Mouse (Mus musculus) neural tube, embryonic 13.5 days (tissue): Measurements from ENCODE around the gene Fam227a. TPM values are rescaled to one million over a fixed set of nuclear protein-coding genes. Genes with fewer than 3 reads are reported as not detected.

Experiments used
- ATAC-seq: fragments of 200-750 bp; cut with Nextera tagmentation; 2 replicates; pipeline ENCODE4 v1.8.0; 2017; ENCODE audit warnings: low read depth, mild to moderate bottlenecking, moderate TSS enrichment, moderate library complexity
- H3K27ac ChIP-seq: fragments of 300-500 bp; sonication (generic); replicated peaks from 2 replicates; pipeline ENCODE4 v1.5.1; 2015; ENCODE audit warnings: moderate library complexity, mild to moderate bottlenecking, inconsistent platforms
- H3K27me3 ChIP-seq: fragments of 300-500 bp; sonication (generic); 2 replicates; pipeline ENCODE4 v1.6.1; 2015; ENCODE audit warnings: mild to moderate bottlenecking, inconsistent platforms
- H3K36me3 ChIP-seq: fragments of 300-500 bp; sonication (generic); 2 replicates; pipeline ENCODE4 v1.6.1; 2015; ENCODE audit warnings: mild to moderate bottlenecking, inconsistent platforms
- H3K4me1 ChIP-seq: fragments of 300-500 bp; sonication (generic); replicated peaks from 2 replicates; pipeline ENCODE4 v1.6.1; 2015; ENCODE audit warnings: inconsistent platforms
- H3K4me2 ChIP-seq: fragments of 300-500 bp; sonication (generic); 2 replicates; pipeline ENCODE4 v1.6.1; 2015; ENCODE audit warnings: inconsistent platforms, mild to moderate bottlenecking, moderate library complexity
- H3K4me3 ChIP-seq: fragments of 300-500 bp; sonication (generic); 2 replicates; pipeline ENCODE4 v1.5.1; 2015; ENCODE audit warnings: mild to moderate bottlenecking, inconsistent platforms
- H3K9ac ChIP-seq: fragments of 300-500 bp; sonication (generic); 2 replicates; pipeline ENCODE4 v1.6.1; 2015; ENCODE audit warnings: moderate library complexity, mild to moderate bottlenecking, inconsistent platforms
- H3K9me3 ChIP-seq: fragments of 300-500 bp; sonication (generic); 2 replicates; pipeline ENCODE4 v1.6.1; 2016; ENCODE audit warnings: inconsistent platforms
- WGBS: fragments of 180-500 bp; shearing (Covaris S2); methylation state at CpG from one replicate; pipeline ENCODE4 v1.1.7; 2015; 5-methylcytosine and 5-hydroxymethylcytosine counted together
- polyA plus RNA-seq: library from polyadenylated mRNA; unstranded; fragments of >200 nt; fragmentation: Nextera tagmentation; extraction: Ambion mirVana; gene quantifications from 2 replicates; pipeline ENCODE4 v1.2.1, GENCODE M21; 2015

The Fam227a gene
- polyA plus RNA-seq, 1 experiment from 2014 or later = 6.2 TPM

DNA sequence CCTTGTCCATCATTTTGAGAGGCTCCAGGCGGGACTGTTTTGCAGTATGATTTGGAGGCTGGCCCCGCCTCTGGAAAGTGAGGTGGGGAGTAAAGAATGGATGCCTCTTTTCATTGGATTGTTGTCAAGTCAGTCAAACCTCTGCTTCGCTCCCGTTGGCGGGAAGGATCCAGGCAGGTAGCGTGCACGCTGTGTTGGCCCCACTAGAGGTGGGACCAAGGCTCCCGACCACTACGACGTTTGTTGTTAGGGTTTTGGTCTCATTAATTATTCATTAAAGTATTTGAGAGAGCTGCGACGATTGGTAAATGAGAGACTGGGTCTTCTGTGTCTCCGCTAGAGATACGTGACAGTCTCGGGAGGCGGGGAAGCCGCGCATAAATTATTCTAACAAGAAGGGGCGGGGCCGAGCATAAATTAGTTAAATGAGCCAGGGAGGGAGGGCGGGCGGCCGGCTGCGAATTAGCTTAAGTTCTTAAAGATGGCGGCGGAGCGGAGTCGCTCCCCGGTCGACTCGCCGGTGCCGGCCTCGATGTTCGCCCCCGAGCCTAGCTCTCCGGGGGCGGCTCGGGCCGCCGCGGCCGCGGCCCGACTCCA lies 31.8 kb upstream of the Fam227a start, which contains the start of gene Gtpbp1:
Gene Gtpbp1, plus strand, starts transcription at position 420 of the 597 bp plus-strand sequence.
- Histone ChIP-seq H3K27ac (peak within 1 kb of the TSS; percentile 94), H3K9me3 (no peaks in the 10 kb centered on the region), H3K4me2 (peak within 1 kb of the TSS; percentile 98), H3K27me3 (no peaks in the 10 kb centered on the region), H3K36me3 (no peaks in the 10 kb centered on the region), H3K4me3 (peak within 1 kb of the TSS; percentile 88), H3K9ac (peak within 1 kb of the TSS; percentile 89), H3K4me1 (peaks cover 55% of the 10 kb centered on the region)
- under 1% methylated on average over 45 of the region's 45 CpGs for WGBS
- ATAC-seq = peak; percentile 97

DNA sequence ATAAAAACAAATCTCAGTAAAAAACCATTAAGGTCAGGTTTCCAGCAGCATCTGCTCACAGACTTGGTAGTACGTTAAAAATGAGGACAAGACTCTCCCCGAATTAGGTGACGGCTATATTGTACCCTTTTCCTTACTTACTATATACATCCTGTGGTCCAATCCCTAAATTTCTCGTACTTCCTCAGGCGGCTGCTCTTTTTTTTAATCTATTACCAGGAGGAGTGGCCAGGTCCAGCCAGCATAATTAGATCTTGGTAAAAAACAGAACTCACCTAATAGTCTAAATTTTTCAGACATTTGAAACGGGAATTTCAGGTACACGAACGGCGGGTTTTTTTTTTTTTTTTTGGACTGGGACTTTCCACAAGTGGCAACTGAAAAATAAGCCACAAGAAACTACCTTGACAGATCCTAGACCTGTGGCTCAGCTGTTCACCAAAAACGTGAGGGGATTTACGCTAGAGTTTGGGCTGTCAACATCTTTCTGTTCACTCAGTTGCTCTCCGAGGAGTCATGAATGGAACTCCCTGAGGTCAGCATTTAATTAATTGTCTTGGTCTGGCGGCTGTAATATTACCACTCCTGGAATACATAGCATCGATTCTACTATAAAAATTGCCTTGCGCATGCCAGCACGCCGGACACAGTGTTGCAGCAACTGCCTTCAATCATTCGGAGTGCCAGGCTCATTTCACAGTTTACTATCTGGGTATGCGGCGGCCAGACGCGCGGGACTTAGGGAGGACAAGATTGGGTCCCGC lies 31.1 kb upstream of the Fam227a start:
- Histone ChIP-seq H3K9me3 (no peaks in the 10 kb centered on the region), H3K36me3 (no peaks in the 10 kb centered on the region), H3K27ac (peak overlapping the region; percentile 77), H3K4me2 (peak overlapping the region; percentile 63), H3K4me1 (peaks cover 61% of the 10 kb centered on the region), H3K4me3 (peak overlapping the region; percentile 88), H3K27me3 (no peaks in the 10 kb centered on the region), H3K9ac (peak overlapping the region; percentile 53; the same call in 1 of the 2 replicates)
- ATAC-seq = no peak
- 16% methylated on average over 24 of the region's 24 CpGs for WGBS

DNA sequence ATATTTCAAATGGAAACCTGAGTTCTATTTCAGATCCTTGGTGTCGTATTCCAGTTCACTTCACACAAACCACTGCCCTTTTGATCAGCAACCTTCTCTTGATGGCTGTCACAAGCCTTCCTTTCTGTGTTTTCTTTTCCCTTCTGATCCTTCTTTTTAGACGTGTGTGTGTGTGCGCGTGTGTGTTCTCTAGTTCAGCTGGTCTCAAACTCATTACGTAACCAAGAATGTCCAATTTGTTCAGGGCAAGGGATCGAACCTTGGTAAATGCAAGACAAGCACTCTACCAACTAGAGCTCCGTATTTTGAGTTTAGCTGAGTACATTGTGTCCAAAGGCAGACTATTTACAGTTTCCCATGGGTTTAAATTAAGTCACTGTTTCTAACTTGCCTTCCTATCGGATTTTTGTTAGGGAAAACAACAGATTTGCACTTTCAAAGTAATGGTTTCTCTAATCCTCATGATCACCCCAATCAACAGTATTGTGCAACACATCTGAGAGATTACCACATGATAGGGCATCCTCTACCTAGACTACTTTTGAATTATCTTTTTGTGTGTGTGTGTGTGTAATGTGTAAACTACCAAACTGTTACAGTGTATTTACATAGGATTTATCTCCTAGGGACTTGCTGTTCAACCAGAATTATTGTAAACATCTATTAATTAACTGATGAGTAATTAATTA lies 29.7 kb upstream of the Fam227a start:
- 5% methylated on average over 8 of the region's 8 CpGs for WGBS
- no peaks in the 10 kb centered on the region for H3K27me3 ChIP-seq
- no peaks in the 10 kb centered on the region for H3K36me3 ChIP-seq
- peak overlapping the region; percentile 95 for H3K9ac ChIP-seq
- peaks cover 69% of the 10 kb centered on the region for H3K4me1 ChIP-seq
- H3K4me2 ChIP-seq = peak overlapping the region; percentile 87
- no peak for ATAC-seq
- H3K9me3 ChIP-seq = no peaks in the 10 kb centered on the region
- H3K4me3 ChIP-seq = peak overlapping the region; percentile 93
- H3K27ac ChIP-seq = peak overlapping the region; percentile 96

DNA sequence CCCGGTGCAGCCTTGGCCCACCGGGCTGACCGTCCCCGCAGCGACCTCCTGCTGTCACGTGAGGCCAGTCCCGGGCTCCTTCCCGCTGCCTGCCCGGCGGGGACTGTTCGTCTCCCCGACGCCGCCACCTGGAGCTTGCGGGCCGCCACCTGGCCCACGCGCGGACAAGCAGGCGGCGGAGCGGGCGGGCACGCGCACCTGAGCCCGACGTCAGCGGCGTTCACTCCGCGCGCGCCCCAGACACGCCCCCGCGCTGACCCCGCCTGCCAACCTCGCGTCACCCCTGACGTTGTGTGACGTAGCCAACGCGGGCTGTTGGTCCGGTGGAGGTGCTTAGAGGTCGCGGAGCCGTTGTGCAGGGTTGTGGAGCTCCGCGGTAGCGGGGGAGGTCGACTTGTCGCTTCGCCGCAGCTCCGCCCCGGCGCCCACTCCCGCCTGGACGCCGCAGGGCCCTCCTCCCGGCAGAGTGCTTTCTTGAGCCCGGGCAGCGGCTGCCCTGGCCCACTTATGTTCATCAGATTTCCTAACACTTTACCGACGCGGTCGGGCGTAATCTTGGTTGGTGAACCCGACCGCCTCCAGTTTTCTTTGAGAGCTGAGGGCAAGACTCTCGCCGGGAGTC lies 29.0 kb upstream of the Fam227a start, which contains the start of gene Josd1:
Gene Josd1, minus strand, starts transcription at position 274 of the 622 bp plus-strand sequence.
- Histone ChIP-seq H3K9me3 (no peaks in the 10 kb centered on the region), H3K27ac (peak within 1 kb of the TSS; percentile 96), H3K4me1 (peaks cover 69% of the 10 kb centered on the region), H3K27me3 (no peaks in the 10 kb centered on the region), H3K9ac (peak within 1 kb of the TSS; percentile 95), H3K4me2 (peak within 1 kb of the TSS; percentile 87), H3K36me3 (0 out of 2 replicates have a peak, but pooled peaks cover 3% of the 10 kb centered on the region), H3K4me3 (peak within 1 kb of the TSS; percentile 93)
- under 1% methylated on average over 70 of the region's 72 CpGs for WGBS
- peak; percentile 47 for ATAC-seq

DNA sequence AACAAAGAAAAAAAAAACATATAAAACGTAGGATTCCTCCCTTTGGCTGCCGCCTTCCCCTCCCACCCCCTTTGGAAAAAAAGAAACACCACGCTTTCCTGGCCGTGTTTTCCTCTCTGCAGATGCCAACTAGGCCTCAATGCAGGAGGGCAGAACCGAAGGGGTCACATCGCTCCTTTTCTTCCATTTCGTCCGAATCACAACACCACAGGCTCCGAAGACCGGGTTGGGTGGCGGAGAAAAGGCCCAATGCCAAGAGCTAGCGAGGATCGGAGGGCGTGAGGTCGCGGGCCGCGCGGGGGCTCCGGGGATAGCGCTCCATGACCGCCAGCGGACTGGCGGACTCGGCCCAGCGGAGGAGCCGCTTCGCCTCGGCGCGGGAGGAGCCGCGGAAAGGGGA lies 28.4 kb upstream of the Fam227a start:
- H3K4me3 ChIP-seq = peak overlapping the region; percentile 93
- H3K36me3 ChIP-seq = 0 out of 2 replicates have a peak, but pooled peaks cover 3% of the 10 kb centered on the region
- peaks cover 69% of the 10 kb centered on the region for H3K4me1 ChIP-seq
- H3K9ac ChIP-seq = peak overlapping the region; percentile 95
- no peak for ATAC-seq
- peak overlapping the region; percentile 96 for H3K27ac ChIP-seq
- no peaks in the 10 kb centered on the region for H3K27me3 ChIP-seq
- H3K9me3 ChIP-seq = no peaks in the 10 kb centered on the region
- H3K4me2 ChIP-seq = peak overlapping the region; percentile 87
- under 1% methylated on average over 33 of the region's 33 CpGs for WGBS

DNA sequence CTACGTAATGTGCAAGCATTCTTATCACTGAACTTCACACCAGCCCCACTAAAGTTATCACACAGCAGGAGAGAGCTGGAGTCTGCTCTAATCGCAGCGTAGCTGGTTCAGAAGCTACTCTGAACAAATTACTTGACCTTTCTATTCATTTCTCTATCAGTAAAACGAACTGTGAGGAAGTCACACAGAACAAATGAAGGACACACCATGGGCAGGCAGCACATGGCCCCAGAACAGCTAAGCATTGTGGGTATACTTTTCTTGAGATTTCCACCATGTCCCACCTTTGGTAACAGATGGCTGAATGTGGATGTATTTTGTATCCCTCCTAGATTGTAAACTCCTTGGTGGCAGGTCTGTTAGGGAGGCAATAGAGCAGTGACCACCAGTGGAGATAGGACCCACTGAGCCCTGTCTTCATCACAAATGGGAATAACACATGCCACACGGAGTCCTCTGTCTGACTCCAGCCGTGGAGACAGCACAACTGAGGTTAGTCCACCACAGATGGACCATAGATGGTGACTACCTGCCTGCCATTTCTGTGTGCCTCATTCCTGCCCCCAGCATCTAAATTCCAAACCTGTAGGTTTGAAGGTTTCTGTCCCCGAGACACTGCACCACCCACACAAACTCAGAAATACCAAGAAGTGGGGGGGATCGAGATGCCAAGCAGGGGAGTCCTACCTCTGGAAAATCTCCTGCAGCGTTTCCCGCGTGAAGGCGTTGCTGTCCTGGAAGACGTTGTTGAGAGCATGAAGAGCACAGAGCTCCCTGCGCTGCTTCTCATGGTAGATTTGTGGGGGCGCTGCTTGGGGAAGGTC lies 27.5 kb upstream of the Fam227a start:
- H3K36me3 ChIP-seq = 0 out of 2 replicates have a peak, but pooled peaks cover 3% of the 10 kb centered on the region
- no peak for ATAC-seq
- H3K4me1 ChIP-seq = peaks cover 64% of the 10 kb centered on the region
- H3K4me2 ChIP-seq = peak overlapping the region; percentile 87
- peak overlapping the region; percentile 93 for H3K4me3 ChIP-seq
- H3K9ac ChIP-seq = peak overlapping the region; percentile 95
- H3K27ac ChIP-seq = no peak overlapping the region
- H3K9me3 ChIP-seq = no peaks in the 10 kb centered on the region
- WGBS = 18% methylated on average over 15 of the region's 15 CpGs
- H3K27me3 ChIP-seq = no peaks in the 10 kb centered on the region

DNA sequence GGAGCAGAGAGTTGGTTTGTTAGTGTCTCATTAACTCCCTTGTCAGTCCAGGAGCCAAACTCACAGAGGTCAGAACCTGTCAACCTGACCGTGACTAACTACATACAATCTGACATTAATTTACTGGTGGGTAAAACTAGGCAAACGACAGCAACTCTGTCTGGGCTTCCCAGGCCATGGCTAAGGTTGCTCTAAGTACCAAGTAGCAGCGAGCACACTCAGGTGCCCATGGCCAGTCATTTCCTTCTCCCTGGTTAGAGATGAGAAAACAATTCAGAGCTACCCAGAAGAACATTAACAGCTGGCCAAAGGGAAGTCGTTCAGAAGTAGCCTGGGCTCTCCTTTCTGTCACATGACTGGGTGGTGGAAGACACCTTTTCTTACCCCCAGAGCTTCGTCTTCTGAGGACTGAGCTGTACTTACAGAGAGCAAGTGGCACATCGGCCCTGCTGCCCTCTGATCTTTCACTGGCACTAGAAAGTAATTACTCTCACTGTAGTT lies 26.4 kb upstream of the Fam227a start:
- peak overlapping the region; percentile 87 for H3K4me2 ChIP-seq
- peaks cover 69% of the 10 kb centered on the region for H3K4me1 ChIP-seq
- H3K27me3 ChIP-seq = no peaks in the 10 kb centered on the region
- H3K4me3 ChIP-seq = peak overlapping the region; percentile 93
- 49% methylated on average over 6 of the region's 6 CpGs for WGBS
- 0 out of 2 replicates have a peak, but pooled peaks cover 3% of the 10 kb centered on the region for H3K36me3 ChIP-seq
- H3K9me3 ChIP-seq = no peaks in the 10 kb centered on the region
- H3K9ac ChIP-seq = peak overlapping the region; percentile 95
- ATAC-seq = no peak
- no peak overlapping the region for H3K27ac ChIP-seq

DNA sequence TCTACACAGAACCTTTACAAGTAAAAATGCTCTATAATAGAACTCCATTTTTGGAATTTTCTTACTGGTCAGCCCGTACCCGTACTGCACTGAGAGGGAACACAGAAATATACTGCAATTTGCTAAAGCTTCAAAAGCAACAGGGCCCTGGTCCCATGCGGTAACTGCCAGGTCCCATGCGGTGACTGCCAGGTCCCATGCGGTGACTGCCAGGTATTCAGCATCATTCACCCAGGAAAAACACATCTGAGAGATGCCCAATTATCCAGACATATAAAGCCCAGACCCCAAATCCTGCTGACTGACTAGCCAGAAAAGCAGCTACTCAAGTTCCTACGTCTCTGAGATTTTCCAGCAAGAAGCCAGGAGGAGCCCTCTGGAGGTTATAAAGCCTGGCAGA lies 25.9 kb upstream of the Fam227a start:
- no peaks in the 10 kb centered on the region for H3K27me3 ChIP-seq
- no peak for ATAC-seq
- 82% methylated on average over 6 of the region's 6 CpGs for WGBS
- H3K4me2 ChIP-seq = peak overlapping the region; percentile 87
- no peaks in the 10 kb centered on the region for H3K9me3 ChIP-seq
- H3K4me3 ChIP-seq = peak overlapping the region; percentile 93
- H3K9ac ChIP-seq = peak overlapping the region; percentile 95
- H3K36me3 ChIP-seq = 0 out of 2 replicates have a peak, but pooled peaks cover 4% of the 10 kb centered on the region
- H3K4me1 ChIP-seq = peaks cover 64% of the 10 kb centered on the region
- no peak overlapping the region for H3K27ac ChIP-seq

DNA sequence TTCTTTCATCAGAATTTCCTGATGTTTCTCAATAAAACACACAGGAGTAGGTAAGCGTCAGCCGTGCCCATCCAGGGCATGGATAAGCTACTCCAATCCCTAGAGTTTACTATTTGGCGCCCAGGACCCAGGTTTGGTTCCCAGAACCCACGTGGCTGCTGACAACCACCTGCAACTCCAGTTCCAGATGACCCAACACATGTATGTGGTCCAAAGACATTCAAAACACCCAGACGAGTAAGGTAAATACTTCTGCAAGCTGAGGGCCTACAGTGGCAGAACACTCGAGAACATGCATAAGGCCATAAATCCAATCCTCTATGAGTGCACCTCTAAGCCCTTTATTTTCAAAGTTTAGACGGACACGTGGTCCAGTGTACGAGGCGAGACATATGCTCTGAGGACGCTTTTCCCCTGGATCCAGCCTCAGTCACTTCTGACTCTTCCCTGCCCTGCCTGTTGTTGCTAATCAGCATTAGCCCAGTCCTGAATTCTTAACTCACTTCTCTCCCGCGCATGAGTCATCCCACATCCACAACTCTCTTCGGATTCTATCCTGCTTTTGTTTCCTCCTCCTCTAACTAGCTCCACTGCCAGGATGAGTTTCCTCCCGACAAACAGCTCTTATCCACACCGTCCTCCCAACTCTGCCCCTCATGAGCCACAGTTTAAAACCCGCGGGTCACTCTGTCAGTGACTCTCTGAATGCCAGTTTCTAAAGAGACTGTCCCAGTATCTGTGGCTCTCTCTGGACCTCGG lies 25.1 kb upstream of the Fam227a start:
- no peaks in the 10 kb centered on the region for H3K9me3 ChIP-seq
- no peak overlapping the region for H3K27ac ChIP-seq
- H3K4me2 ChIP-seq = peak overlapping the region; percentile 87
- peaks cover 61% of the 10 kb centered on the region for H3K4me1 ChIP-seq
- peak overlapping the region; percentile 93 for H3K4me3 ChIP-seq
- H3K36me3 ChIP-seq = 0 out of 2 replicates have a peak, but pooled peaks cover 8% of the 10 kb centered on the region
- WGBS = 78% methylated on average over 19 of the region's 19 CpGs
- peak overlapping the region; percentile 95 for H3K9ac ChIP-seq
- no peak for ATAC-seq
- no peaks in the 10 kb centered on the region for H3K27me3 ChIP-seq

DNA sequence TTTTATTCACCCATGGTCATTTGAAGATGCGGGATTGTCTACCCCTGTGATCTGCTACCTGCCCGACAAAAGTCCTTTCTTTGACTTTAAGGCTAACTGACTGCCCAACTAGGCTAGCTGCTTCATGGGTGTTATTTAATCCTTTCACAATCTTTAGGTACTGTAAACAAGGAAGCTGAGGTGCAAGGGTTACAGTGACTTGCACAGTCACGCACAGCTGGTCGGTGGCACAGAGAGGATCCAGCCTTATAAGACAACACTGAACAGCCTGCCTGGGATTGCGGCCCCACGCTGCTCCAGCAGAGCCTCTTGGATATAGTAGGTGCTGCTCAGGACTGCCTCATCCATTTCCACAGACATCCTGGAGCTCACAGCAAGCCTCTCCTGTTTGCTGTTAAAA lies 24.4 kb upstream of the Fam227a start:
- no peaks in the 10 kb centered on the region for H3K27me3 ChIP-seq
- peak overlapping the region; percentile 95; the same call in 1 of the 2 replicates for H3K9ac ChIP-seq
- H3K4me1 ChIP-seq = peaks cover 56% of the 10 kb centered on the region
- 88% methylated on average over 6 of the region's 6 CpGs for WGBS
- 0 out of 2 replicates have a peak, but pooled peaks cover 8% of the 10 kb centered on the region for H3K36me3 ChIP-seq
- no peak overlapping the region for H3K27ac ChIP-seq
- H3K4me3 ChIP-seq = no peak overlapping the region
- no peak for ATAC-seq
- H3K9me3 ChIP-seq = no peaks in the 10 kb centered on the region
- H3K4me2 ChIP-seq = peak overlapping the region; percentile 87
